Mouse (Mus musculus) brown adipose tissue, adult 24 weeks (tissue): ENCODE results near the gene Prtn3. TPM values are rescaled to one million over a fixed set of nuclear protein-coding genes. Genes with fewer than 3 reads are reported as not detected.

Experiments
- H3K27ac ChIP-seq: fragments of 200-500 bp; replicated peaks from 2 replicates; pipeline ENCODE4 v1.5.1; 2012; ENCODE audit warnings: low read depth, mild to moderate bottlenecking, low read length
- H3K4me1 ChIP-seq: fragments of 200-500 bp; 2 replicates; pipeline ENCODE4 v1.6.1; 2012; ENCODE audit warnings: low read length, mixed read lengths; ENCODE audit not compliant: control insufficient read depth, insufficient read depth, insufficient read length
- H3K4me3 ChIP-seq: fragments of 200-500 bp; 2 replicates; pipeline ENCODE4 v1.5.1; 2012; ENCODE audit warnings: low read depth, mild to moderate bottlenecking, low read length, moderate library complexity; ENCODE audit not compliant: insufficient read depth
- polyA plus RNA-seq: library from polyadenylated mRNA; stranded (reverse); fragments of >200 nt; gene quantifications from 2 replicates; pipeline ENCODE4 v1.2.4, GENCODE M21; 2012; ENCODE audit not compliant: missing spikeins, insufficient read depth, insufficient read length

Gene Prtn3
- polyA plus RNA-seq = 1.4 and 1.7 TPM in 2 replicates

DNA sequence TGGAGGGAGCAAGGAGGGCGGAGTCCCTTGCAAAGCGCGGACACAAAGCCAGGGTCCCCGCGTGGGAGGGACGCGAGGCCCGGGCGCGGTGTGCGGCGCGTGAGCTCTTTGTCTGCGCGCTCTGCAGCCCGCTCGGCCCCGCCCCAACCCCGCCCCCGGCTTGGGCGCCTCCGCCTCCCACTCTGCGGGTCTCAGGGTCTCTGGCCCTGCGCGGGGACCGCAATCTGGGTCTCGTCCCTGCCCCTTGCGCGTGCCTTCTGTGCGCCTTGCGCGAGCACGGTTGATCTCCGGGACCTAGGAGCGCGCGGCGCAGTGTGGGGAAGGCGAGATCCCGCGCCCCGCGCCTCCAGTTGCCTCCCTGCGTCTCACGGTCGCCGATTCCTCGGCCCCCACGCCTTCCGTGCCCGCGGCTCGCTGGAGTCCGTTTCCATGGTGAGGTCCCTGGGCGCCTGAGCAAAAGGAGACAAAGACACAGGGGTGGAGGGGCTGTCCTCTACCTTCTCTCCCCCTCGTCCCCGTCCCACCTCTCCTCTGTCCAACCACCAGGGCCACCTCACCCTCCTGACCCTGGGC is at the start of gene Prtn3, which contains the start of gene Plppr3:
TSS of gene Prtn3 (plus strand) at position 187 of the 573 bp plus-strand sequence.
TSS of gene Plppr3 (minus strand) at position 345 of the 573 bp plus-strand sequence.
- Histone ChIP-seq H3K27ac (no peak within 1 kb of the TSS), H3K4me1 (peaks cover 3% of the 10 kb centered on the region; the same call in 1 of the 2 replicates), H3K4me3 (peak within 1 kb of the TSS; percentile 48)

DNA sequence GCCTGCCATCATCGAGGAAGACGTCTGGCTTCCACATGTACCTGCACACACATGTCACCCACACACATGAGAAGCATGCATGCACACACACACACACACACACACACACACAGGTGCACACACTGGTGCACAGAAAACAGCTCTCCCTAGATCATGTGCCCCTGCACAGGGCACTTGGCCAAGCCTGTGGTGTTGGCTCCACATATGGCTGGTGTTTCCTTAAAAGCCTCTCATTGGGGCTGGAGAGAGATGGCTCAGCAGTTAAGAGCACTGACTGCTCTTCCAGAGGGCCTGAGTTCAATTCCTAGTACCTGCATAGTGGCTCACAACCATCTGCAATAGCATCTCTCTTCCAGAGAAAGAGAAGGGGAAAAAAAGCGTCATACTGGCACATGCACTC is 42.7 kb upstream of the Prtn3 start:
- Histone ChIP-seq H3K4me3 (no peak overlapping the region), H3K4me1 (no peaks in the 10 kb centered on the region), H3K27ac (no peak overlapping the region)

DNA sequence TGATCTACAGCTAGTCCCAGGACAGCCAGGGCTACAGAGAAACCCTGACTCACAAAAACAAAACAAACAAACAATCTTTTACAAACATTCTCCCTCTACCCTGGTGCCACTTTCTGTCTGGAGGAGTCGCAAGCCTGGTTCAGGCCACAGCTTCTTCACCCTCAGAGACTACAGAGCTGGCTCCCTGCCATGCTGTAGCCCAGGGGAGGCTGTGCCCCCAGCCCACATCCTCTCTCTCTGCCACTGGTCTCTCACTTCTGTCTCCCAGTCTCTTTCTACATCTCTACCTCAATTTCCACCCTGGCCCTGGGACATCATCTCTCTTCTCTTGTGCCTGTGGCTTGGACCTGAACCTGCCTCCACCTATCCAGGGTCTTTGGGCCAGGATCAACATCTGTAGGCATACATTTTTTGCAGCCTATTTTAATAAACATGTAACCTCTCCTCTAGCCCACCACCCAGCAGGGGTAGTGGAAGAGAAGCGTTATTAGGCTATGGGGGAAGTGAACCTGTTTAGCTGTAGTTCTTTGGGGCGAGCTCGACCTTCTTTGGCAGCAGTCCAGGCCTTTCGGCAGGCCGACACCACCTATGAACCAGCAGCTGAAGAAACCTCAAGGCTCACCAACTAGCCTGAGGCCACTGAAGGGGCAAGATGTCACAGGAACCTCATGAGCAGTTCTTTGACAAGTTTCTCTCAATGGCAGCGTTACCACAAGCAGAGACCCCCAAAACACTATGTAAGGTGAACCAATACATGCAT is 42.1 kb upstream of the Prtn3 start:
- H3K27ac ChIP-seq = no peak overlapping the region
- H3K4me1 ChIP-seq = no peaks in the 10 kb centered on the region

GRCm38 (mm10) chr10:79832786-79833181 is 41.5 kb upstream of the Prtn3 start:
- Histone ChIP-seq H3K4me3 (no peak overlapping the region), H3K27ac (no peak overlapping the region), H3K4me1 (no peaks in the 10 kb centered on the region)

More for the DNA sequence above, 42.1 kb upstream of the Prtn3 start:
- no peak overlapping the region for H3K4me3 ChIP-seq

- Histone ChIP-seq H3K4me1 (no peaks in the 10 kb centered on the region), H3K27ac (no peak overlapping the region), H3K4me3 (no peak overlapping the region)
Observed at GRCm38 (mm10) chr10:79834769-79835398, 39.4 kb upstream of the Prtn3 start.

DNA sequence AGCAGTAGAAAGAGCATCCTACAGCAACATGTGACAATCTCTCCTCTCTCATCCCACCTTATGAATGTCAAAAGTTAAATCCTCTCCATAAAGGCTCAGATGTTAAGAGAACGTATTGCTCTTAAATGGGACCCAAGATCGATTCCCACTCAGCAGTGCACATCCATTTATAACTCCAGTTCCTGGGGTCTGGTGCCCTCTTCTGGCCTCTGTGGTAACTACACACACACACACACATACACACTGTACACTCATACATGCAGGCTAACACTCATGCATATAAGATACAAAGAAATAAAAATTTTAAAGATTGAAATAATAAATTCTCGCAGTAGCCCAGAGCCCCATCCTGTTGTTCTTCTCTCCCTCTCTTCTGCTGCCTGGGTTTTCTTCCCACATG is 37.4 kb upstream of the Prtn3 start:
- Histone ChIP-seq H3K4me1 (peaks cover 3% of the 10 kb centered on the region; the same call in 1 of the 2 replicates), H3K27ac (no peak overlapping the region), H3K4me3 (no peak overlapping the region)

DNA sequence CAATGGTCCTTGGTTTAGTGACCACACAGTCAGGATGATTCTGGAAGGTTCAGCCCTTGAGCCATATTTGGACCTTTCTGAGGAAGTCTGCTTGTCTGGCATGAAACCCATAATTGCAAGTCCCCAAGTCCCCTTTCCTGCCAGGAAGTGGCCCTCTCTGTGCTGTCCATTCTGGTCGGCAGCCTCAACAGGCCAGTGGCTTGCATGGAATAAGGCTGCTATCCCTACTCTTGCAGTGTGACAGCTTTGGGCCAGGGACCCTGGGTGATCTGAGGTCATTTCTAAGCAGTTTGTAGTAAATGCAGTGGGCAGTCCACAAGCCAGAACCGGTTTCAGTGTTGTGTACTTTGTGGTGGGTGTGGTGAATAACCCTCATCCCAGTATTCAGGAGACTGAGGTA is 36.1 kb upstream of the Prtn3 start:
- H3K27ac ChIP-seq = peak overlapping the region; percentile 75
- peaks cover 3% of the 10 kb centered on the region; the same call in 1 of the 2 replicates for H3K4me1 ChIP-seq
- H3K4me3 ChIP-seq = no peak overlapping the region

DNA sequence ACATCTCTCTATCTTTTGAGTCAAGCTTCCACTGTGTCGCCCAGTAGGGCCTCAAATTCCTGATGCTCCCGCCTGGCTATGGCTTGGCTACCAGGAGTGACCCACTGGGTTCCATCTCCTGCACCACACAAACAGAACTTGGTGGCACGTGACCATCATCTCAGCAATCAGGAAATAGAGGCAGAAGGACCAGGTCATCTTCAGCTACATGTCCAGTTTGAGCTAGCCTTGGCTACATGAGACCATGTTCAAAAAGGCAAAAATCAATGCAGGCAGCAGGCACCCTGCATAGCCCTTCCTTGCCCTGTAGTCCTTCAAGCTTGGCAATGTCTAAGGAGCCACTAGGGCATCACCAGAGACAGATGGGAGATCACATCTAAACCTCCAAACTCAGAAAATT is 34.2 kb upstream of the Prtn3 start:
- 0 out of 2 replicates have a peak overlapping the region, but pooled peaks have one; percentile 57 for H3K4me3 ChIP-seq
- H3K27ac ChIP-seq = peak overlapping the region; percentile 99
- H3K4me1 ChIP-seq = peaks cover 3% of the 10 kb centered on the region; the same call in 1 of the 2 replicates

- H3K4me1 ChIP-seq = peaks cover 3% of the 10 kb centered on the region; the same call in 1 of the 2 replicates
- H3K27ac ChIP-seq = peak overlapping the region; percentile 99
- H3K4me3 ChIP-seq = peak overlapping the region; percentile 57
Observed at GRCm38 (mm10) chr10:79840644-79841551, 33.4 kb upstream of the Prtn3 start.

DNA sequence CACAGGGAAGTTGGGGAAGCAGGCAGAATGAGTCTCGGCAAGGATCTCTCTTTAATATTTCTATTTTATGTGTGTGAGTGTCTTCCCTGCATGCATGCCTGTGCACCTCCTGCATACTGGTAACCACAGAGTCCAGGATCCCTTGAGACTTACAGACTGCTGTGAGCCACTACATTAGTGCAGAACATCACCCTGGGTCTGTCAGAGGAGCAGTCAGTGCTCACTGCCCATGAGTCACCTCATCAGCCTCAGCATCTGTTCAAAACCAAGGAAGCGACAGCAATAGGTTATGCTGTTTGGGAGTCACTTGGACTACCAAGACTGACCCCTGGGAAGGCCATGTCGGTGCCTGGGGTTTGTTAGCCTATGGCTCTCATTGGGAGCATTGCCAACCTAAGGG is 32.0 kb upstream of the Prtn3 start:
- Histone ChIP-seq H3K27ac (no peak overlapping the region), H3K4me1 (peaks cover 3% of the 10 kb centered on the region; the same call in 1 of the 2 replicates), H3K4me3 (no peak overlapping the region)

DNA sequence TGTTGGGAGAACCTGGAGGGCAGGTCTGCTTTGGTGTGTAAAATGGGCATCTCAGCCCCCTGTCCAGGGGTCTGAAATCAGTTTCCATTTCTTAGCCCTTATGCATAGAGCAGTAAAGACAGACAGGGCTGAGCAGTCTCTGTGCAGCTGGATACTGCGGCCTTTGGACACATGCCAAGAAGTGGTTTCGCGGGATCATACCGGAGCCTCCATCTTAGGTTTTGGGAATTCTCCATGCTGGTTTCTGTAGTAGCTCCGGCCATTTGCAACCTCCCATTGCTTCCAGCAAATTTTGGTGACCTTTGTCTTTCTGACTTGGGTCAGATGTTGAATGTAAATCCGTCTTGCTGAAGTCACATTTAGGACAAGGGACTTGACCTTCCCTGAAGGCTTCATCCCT is 30.8 kb upstream of the Prtn3 start:
- no peak overlapping the region for H3K4me3 ChIP-seq
- no peak overlapping the region for H3K27ac ChIP-seq
- peaks cover 3% of the 10 kb centered on the region; the same call in 1 of the 2 replicates for H3K4me1 ChIP-seq

GRCm38 (mm10) chr10:79846553-79846952 is 27.7 kb upstream of the Prtn3 start:
- H3K27ac ChIP-seq = no peak overlapping the region
- no peak overlapping the region for H3K4me3 ChIP-seq
- peaks cover 10% of the 10 kb centered on the region; the same call in 1 of the 2 replicates for H3K4me1 ChIP-seq

DNA sequence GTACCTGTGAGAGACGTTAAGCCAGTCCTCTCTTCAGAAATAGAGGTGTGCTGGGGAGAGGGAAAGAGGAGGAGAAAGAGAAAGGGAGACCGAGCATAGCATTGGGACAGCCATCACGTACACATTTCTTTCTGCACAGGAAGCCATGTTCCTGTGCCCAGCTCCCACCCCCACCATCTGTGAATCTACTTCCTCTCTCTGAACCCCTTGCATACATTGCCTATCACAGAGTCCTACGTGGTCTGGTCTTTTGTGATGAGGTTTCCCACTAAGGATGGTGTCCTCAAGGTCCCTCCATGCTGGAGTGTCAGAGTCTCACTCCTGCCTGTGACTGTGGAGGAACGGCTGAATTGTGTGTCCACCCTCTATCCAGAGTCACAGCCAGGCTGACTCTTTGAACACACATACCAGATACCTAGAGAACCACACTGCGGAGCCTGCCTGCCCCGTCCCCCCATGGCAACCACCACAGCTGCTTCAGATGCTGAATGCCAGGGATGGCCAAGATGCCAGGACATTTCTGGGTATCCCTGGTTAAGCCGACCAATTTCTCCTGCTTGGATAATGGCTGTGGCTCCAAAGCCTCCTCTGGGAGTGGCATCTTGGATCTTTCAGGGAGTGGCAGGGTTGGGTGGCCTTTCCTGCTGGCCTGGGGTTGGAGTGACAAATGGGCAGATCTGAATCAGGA is 24.2 kb upstream of the Prtn3 start:
- Histone ChIP-seq H3K4me1 (peaks cover 24% of the 10 kb centered on the region), H3K27ac (no peak overlapping the region), H3K4me3 (no peak overlapping the region)

DNA sequence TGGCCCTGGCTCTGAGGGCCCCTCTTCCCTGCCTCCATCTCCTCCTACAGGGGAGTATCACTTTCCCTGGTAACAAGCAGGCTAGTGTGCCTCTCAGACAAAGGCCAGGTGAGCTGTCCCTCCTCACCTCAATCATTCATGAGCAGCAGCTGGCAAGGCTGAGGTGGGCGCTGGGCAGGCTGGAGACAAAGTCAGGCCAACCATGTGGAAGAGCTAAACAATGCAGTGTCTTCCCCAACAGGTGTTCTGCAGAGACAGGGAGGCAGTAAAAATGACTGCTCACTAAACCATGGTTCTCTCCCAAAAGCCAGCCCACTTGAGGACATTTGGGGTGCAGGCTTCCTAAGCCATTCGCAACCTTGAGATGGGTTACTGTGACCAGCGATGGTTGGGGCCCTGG is 22.6 kb upstream of the Prtn3 start:
- Histone ChIP-seq H3K4me3 (no peak overlapping the region), H3K27ac (peak overlapping the region; percentile 97), H3K4me1 (peaks cover 26% of the 10 kb centered on the region)
